Mouse (Mus musculus) limb, embryonic 10.5 days (tissue): ENCODE results near the gene Best2. TPM values are rescaled to one million over a fixed set of nuclear protein-coding genes. Genes with fewer than 3 reads are reported as not detected.

Experiments
- DNase-seq: peaks from one replicate; pipeline ENCODE4 v3.0.0-alpha.2; 2017; ENCODE audit warnings: low spot score
- H3K27ac ChIP-seq: fragments of 300-500 bp; sonication (generic); 2 replicates; pipeline ENCODE4 v1.5.1; 2016; ENCODE audit warnings: mild to moderate bottlenecking
- H3K27me3 ChIP-seq: fragments of 300-500 bp; sonication (generic); 2 replicates; pipeline ENCODE4 v1.6.1; 2016; ENCODE audit warnings: low read depth, mild to moderate bottlenecking; ENCODE audit not compliant: poor library complexity, severe bottlenecking
- H3K36me3 ChIP-seq: fragments of 300-500 bp; sonication (generic); 2 replicates; pipeline ENCODE4 v1.6.1; 2016; ENCODE audit warnings: mild to moderate bottlenecking, moderate library complexity
- H3K4me1 ChIP-seq: fragments of 300-500 bp; sonication (generic); 2 replicates; pipeline ENCODE4 v1.6.1; 2016
- H3K4me3 ChIP-seq: fragments of 300-500 bp; sonication (generic); 2 replicates; pipeline ENCODE4 v1.5.1; 2016; ENCODE audit warnings: mild to moderate bottlenecking, moderate library complexity
- H3K9me3 ChIP-seq: fragments of 300-500 bp; sonication (generic); replicated peaks from 2 replicates; pipeline ENCODE4 v1.6.1; 2016; ENCODE audit warnings: mild to moderate bottlenecking
- WGBS: fragments of 180-500 bp; shearing (Covaris S2); methylation state at CpG from one replicate; pipeline ENCODE4 v1.1.7; 2016; 5-methylcytosine and 5-hydroxymethylcytosine counted together
- microRNA-seq: library from miRNA; unstranded; fragments of <30 nt; microRNA quantifications from one replicate; pipeline ENCODE4, GENCODE M21; 2017
- polyA plus RNA-seq: library from polyadenylated mRNA; unstranded; fragments of >200 nt; fragmentation: Nextera tagmentation; extraction: Ambion mirVana; gene quantifications from 2 replicates; pipeline ENCODE4 v1.2.1, GENCODE M21; 2016

Best2 gene
- polyA plus RNA-seq, 1 experiment from 2014 or later: not detected

DNA sequence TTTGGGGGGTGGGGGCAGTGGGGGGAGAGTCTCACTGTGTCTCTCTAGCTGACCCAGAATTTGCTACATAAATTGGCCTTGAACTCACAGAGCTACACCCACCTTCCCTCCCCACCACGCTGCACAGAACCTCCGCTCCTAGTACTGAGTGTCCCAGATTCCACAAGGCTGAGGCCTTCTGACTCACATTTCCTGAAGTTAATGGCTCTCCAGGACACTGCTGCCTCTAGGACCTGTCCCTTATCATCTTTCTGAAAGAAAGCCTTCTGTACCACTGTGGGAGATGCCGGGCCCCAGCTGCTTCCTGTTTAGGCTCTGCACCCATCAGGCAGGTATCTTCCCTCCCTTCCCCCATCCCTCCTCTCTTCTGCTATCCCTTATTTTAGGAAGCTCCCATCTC, 47.7 kb downstream of the Best2 start:
- Histone ChIP-seq H3K27ac (peak overlapping the region; percentile 2; the same call in 1 of the 2 replicates), H3K4me3 (peak overlapping the region; percentile 68), H3K36me3 (peaks cover 39% of the 10 kb centered on the region), H3K27me3 (no peaks in the 10 kb centered on the region), H3K4me1 (peaks cover 47% of the 10 kb centered on the region), H3K9me3 (no peaks in the 10 kb centered on the region)
- peak; percentile 30 for DNase-seq
- WGBS: 51% methylated on average over 3 of the region's 3 CpGs

DNA sequence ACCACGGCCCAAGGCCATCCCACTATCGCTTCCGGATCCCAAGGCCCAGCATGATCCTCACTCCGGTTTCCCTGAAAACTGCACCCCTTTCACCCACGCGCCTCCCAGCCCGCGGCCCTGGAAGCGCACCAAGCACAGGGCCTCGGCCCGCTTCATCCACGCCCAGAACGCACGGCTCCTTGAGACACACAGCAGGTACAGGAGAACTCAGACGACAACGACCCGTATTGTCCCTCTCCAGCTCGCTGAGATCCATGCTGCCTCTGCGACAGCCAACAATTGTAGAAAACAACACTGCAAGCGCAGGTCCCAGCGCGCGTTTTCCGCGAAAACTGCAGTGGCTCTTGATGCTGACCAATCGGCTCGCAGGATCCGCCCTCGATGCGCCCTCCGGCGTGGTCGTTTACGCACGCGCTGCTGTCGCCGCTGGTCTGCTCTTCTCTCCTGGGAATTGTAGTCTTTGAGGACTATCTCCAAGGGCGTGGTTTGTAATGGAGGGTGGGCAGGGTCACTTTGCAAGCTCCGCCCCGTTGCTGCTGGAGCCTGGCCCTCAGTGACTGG, 48.5 kb downstream of the Best2 start:
- H3K27ac ChIP-seq: peak overlapping the region; percentile 78
- WGBS: under 1% methylated on average over 41 of the region's 41 CpGs
- peaks cover 39% of the 10 kb centered on the region for H3K36me3 ChIP-seq
- peak; percentile 94 for DNase-seq
- no peaks in the 10 kb centered on the region for H3K27me3 ChIP-seq
- H3K9me3 ChIP-seq: no peaks in the 10 kb centered on the region
- H3K4me3 ChIP-seq: peak overlapping the region; percentile 68
- H3K4me1 ChIP-seq: peaks cover 40% of the 10 kb centered on the region

DNA sequence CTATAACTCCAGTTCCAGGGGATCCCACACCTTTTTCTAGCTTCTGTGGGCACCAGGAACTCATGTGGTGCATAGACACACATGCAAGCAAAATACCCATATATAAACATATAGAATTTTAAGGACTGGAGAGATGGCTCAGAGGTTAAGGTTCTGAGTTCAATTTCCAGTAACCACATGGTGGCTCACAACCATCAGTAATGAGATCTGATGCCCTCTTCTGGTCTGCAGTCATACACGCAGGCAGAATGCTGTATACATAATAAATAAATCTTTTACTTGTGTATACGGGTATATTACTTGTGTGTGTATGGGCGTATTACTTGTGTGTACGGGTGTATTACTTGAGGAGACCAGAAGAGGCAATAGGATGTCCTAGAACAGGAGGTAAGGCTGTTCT, 50.4 kb downstream of the Best2 start:
- Histone ChIP-seq H3K9me3 (no peaks in the 10 kb centered on the region), H3K4me1 (peaks cover 32% of the 10 kb centered on the region), H3K27me3 (no peaks in the 10 kb centered on the region), H3K27ac (no peak overlapping the region), H3K4me3 (no peak overlapping the region), H3K36me3 (peaks cover 49% of the 10 kb centered on the region)
- DNase-seq: no peak
- WGBS: 88% methylated on average over 4 of the region's 4 CpGs

DNA sequence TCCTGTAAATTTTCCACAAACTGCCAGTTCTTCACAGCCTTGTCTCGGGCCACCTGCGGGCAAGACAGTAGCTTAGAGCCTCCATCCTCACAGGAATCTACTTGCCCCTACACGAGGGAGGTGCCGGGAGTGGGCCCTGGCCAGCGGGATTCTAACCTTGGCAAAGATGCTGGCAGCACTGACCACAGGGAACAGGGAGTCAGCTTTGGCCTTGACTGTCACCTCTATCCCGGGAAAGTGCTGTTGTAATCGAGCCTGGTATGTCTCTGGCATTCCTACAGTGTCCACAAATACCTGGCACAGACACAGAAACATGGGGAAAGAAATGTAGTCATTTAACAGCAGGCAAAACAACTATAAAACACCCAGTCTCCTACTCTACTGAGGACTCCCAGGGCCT, 54.5 kb downstream of the Best2 start:
- Histone ChIP-seq H3K27me3 (no peaks in the 10 kb centered on the region), H3K27ac (no peak overlapping the region), H3K36me3 (peaks cover 83% of the 10 kb centered on the region), H3K9me3 (no peaks in the 10 kb centered on the region), H3K4me3 (no peak overlapping the region), H3K4me1 (peaks cover under 1% of the 10 kb centered on the region; the same call in 1 of the 2 replicates)
- no peak for DNase-seq
- 95% methylated on average over 7 of the region's 7 CpGs for WGBS

Small RNAs within 50 kb of the gene (microRNA-seq; reads per million reads assigned to microRNA genes)
- not detected for gene Mir7070

Other genes with a start within 250 kb of the Best2 start
- gene Nfix, start 214.2 kb downstream of the Best2 start, polyA plus RNA-seq: 0.24 and 2.1 TPM in 2 replicates
- gene Dand5, start 191.7 kb downstream of the Best2 start, polyA plus RNA-seq: 1.9 and 2.7 TPM in 2 replicates
- 51.7 and 54.4 TPM in 2 replicates for gene Gadd45gip1, start 183.0 kb downstream of the Best2 start, polyA plus RNA-seq
- 119 and 122 TPM in 2 replicates for gene Rad23a, start 173.9 kb downstream of the Best2 start, polyA plus RNA-seq
- 820 and 843 TPM in 2 replicates for gene Calr, start 167.6 kb downstream of the Best2 start, polyA plus RNA-seq
- gene Farsa, start 157.5 kb downstream of the Best2 start, polyA plus RNA-seq: 149 and 156 TPM in 2 replicates
- gene Syce2, start 142.4 kb downstream of the Best2 start, polyA plus RNA-seq: 92.8 and 99.5 TPM in 2 replicates
- gene Gcdh, start 120.6 kb downstream of the Best2 start, polyA plus RNA-seq: 44.5 and 54.2 TPM in 2 replicates
- gene Klf1, start 112.6 kb downstream of the Best2 start, polyA plus RNA-seq: 14.0 and 18.7 TPM in 2 replicates
- gene Dnase2a, start 106.0 kb downstream of the Best2 start, polyA plus RNA-seq: 6.4 and 8.2 TPM in 2 replicates
- 0.09 and 0.16 TPM in 2 replicates for gene Mast1, start 77.2 kb downstream of the Best2 start, polyA plus RNA-seq
- gene Rtbdn, start 67.5 kb downstream of the Best2 start, polyA plus RNA-seq: 0.44 and 0.58 TPM in 2 replicates
- gene Gm49661, start 45.1 kb downstream of the Best2 start, polyA plus RNA-seq: not detected in 2 replicates
- 1,175 and 1,260 TPM in 2 replicates for gene Prdx2, start 44.9 kb downstream of the Best2 start, polyA plus RNA-seq
- 156 and 168 TPM in 2 replicates for gene Rnaseh2a, start 44.8 kb downstream of the Best2 start, polyA plus RNA-seq
- 9.9 and 14.4 TPM in 2 replicates for gene Junb, start 35.8 kb downstream of the Best2 start, polyA plus RNA-seq
- gene Hook2, start 23.9 kb downstream of the Best2 start, polyA plus RNA-seq: 16.0 and 19.1 TPM in 2 replicates
- 161 and 163 TPM in 2 replicates for gene Asna1, start 10.8 kb upstream of the Best2 start, polyA plus RNA-seq
- 138 and 157 TPM in 2 replicates for gene Trir, start 12.3 kb upstream of the Best2 start, polyA plus RNA-seq
- 28.1 and 28.4 TPM in 2 replicates for gene Tnpo2, start 22.4 kb upstream of the Best2 start, polyA plus RNA-seq
- 19.9 and 23.1 TPM in 2 replicates for gene Fbxw9, start 45.5 kb upstream of the Best2 start, polyA plus RNA-seq
- gene Gm5741, start 53.5 kb upstream of the Best2 start, polyA plus RNA-seq: 0.79 TPM in 1 of 2 replicates, not detected in the other
- gene Dhps, start 57.2 kb upstream of the Best2 start, polyA plus RNA-seq: 70.2 and 79.0 TPM in 2 replicates
- 109 and 116 TPM in 2 replicates for gene Wdr83os, start 66.2 kb upstream of the Best2 start, polyA plus RNA-seq
- 62.5 and 66.4 TPM in 2 replicates for gene Wdr83, start 66.8 kb upstream of the Best2 start, polyA plus RNA-seq
- 22.4 and 25.2 TPM in 2 replicates for gene Man2b1, start 68.7 kb upstream of the Best2 start, polyA plus RNA-seq
- gene Zfp791, start 108.6 kb upstream of the Best2 start, polyA plus RNA-seq: 1.1 and 1.9 TPM in 2 replicates
- gene Cks1brt, start 137.4 kb upstream of the Best2 start, polyA plus RNA-seq: not detected in 2 replicates
- not detected in 2 replicates for gene Olfr371, start 211.5 kb upstream of the Best2 start, polyA plus RNA-seq